Mouse (Mus musculus) liver, postnatal 0 days (tissue): Measurements from ENCODE around the gene Rhebl1. TPM values are rescaled to one million over a fixed set of nuclear protein-coding genes. Genes with fewer than 3 reads are reported as not detected.

ENCODE experiments used
- ATAC-seq: fragments of 200-750 bp; cut with Nextera tagmentation; 2 replicates; pipeline ENCODE4 v1.8.0; 2017; ENCODE audit warnings: mild to moderate bottlenecking, moderate library complexity
- DNase-seq: peaks from one replicate; pipeline ENCODE4 v3.0.0-alpha.2; 2016
- H3K27ac ChIP-seq: fragments of 300-500 bp; sonication (generic); 2 replicates; pipeline ENCODE4 v1.5.1; 2014; ENCODE audit warnings: antibody characterized with exemption, moderate library complexity, mild to moderate bottlenecking, low read depth
- H3K27me3 ChIP-seq: fragments of 300-500 bp; sonication (generic); 2 replicates; pipeline ENCODE4 v1.6.1; 2014; ENCODE audit warnings: low read length, control low read depth, mixed read lengths; ENCODE audit not compliant: insufficient read depth
- H3K36me3 ChIP-seq: fragments of 300-500 bp; sonication (generic); replicated peaks from 2 replicates; pipeline ENCODE4 v1.6.1; 2014; ENCODE audit warnings: mild to moderate bottlenecking, control low read depth, low read length, moderate library complexity, mixed read lengths; ENCODE audit not compliant: insufficient read depth
- H3K4me1 ChIP-seq: fragments of 300-500 bp; sonication (generic); 2 replicates; pipeline ENCODE4 v1.6.1; 2014; ENCODE audit warnings: antibody characterized with exemption, mild to moderate bottlenecking, control low read depth; ENCODE audit not compliant: insufficient read depth
- H3K4me2 ChIP-seq: fragments of 300-500 bp; sonication (generic); 2 replicates; pipeline ENCODE4 v1.6.1; 2014; ENCODE audit warnings: low read depth, mild to moderate bottlenecking, low read length, moderate library complexity, mixed read lengths
- H3K4me3 ChIP-seq: fragments of 300-500 bp; sonication (generic); 2 replicates; pipeline ENCODE4 v1.5.1; 2014; ENCODE audit warnings: low read depth, low read length
- H3K9ac ChIP-seq: fragments of 300-500 bp; sonication (generic); replicated peaks from 2 replicates; pipeline ENCODE4 v1.6.1; 2014; ENCODE audit warnings: mild to moderate bottlenecking, moderate library complexity
- H3K9me3 ChIP-seq: fragments of 300-500 bp; sonication (generic); 2 replicates; pipeline ENCODE4 v1.6.1; 2016; ENCODE audit warnings: mild to moderate bottlenecking, control low read depth, low read length, mixed read lengths
- CTCF ChIP-seq: sonication (generic); IDR thresholded peaks from 2 replicates; pipeline ENCODE4 v1.5.1; 2016; ENCODE audit warnings: antibody characterized with exemption, low read depth
- EP300 ChIP-seq: IDR thresholded peaks from 2 replicates; pipeline ENCODE4 v1.6.1; 2016; ENCODE audit warnings: antibody characterized with exemption, low read depth, mild to moderate bottlenecking
- WGBS: fragments of 180-500 bp; shearing (Covaris S2); extraction: QIAGEN DNeasy Blood & Tissue Kit; methylation state at CpG from one replicate; pipeline ENCODE4 v1.1.7; 2014; ENCODE audit not compliant: insufficient replicate concordance; 5-methylcytosine and 5-hydroxymethylcytosine counted together
- polyA plus RNA-seq: library from polyadenylated mRNA; unstranded; fragments of >200 nt; fragmentation: Nextera tagmentation; extraction: Ambion mirVana; gene quantifications from 2 replicates; pipeline ENCODE4 v1.2.1, GENCODE M21; 2015

Rhebl1 gene
- 1.4 and 1.8 TPM in 2 replicates for polyA plus RNA-seq

- WGBS = 1% methylated on average over 77 of the region's 77 CpGs
- Histone ChIP-seq H3K4me3 (peak within 1 kb of the TSS; percentile 59), H3K9ac (peak within 1 kb of the TSS; percentile 34), H3K9me3 (no peaks in the 10 kb centered on the region), H3K27ac (no peak within 1 kb of the TSS), H3K4me2 (peak within 1 kb of the TSS; percentile 93), H3K36me3 (no peaks in the 10 kb centered on the region), H3K4me1 (peaks cover 31% of the 10 kb centered on the region), H3K27me3 (peaks cover 65% of the 10 kb centered on the region)
- no peak for TF ChIP-seq EP300
- no peak for TF ChIP-seq CTCF
- no peak for DNase-seq
- 0 out of 2 replicates have a peak, but pooled peaks have one; percentile 9 for ATAC-seq
These were observed at the start of gene Rhebl1 for GRCm38 (mm10) chr15:98893940-98894745. Gene Rhebl1, minus strand, starts transcription at chr15:98894540.

GRCm38 (mm10) chr15:98943133-98943532 is 48.8 kb upstream of the Rhebl1 start:
- Histone ChIP-seq H3K36me3 (no peaks in the 10 kb centered on the region), H3K4me3 (no peak overlapping the region), H3K4me1 (no peaks in the 10 kb centered on the region), H3K9me3 (no peaks in the 10 kb centered on the region), H3K4me2 (no peak overlapping the region), H3K27ac (no peak overlapping the region), H3K9ac (no peak overlapping the region), H3K27me3 (no peaks in the 10 kb centered on the region)
- WGBS = 80% methylated on average over 4 of the region's 4 CpGs
- TF ChIP-seq EP300 = no peak
- no peak for TF ChIP-seq CTCF
- DNase-seq (no peak), ATAC-seq (no peak)

- Histone ChIP-seq H3K9me3 (no peaks in the 10 kb centered on the region), H3K27me3 (no peaks in the 10 kb centered on the region), H3K9ac (no peak overlapping the region), H3K27ac (no peak overlapping the region), H3K4me2 (no peak overlapping the region), H3K4me3 (no peak overlapping the region), H3K36me3 (no peaks in the 10 kb centered on the region), H3K4me1 (no peaks in the 10 kb centered on the region)
- TF ChIP-seq CTCF (no peak), EP300 (no peak)
- DNase-seq (no peak), ATAC-seq (no peak)
- 85% methylated on average over 4 of the region's 4 CpGs for WGBS
These were observed 47.7 kb upstream of the Rhebl1 start for GRCm38 (mm10) chr15:98942081-98942480.

- Histone ChIP-seq H3K27ac (no peak overlapping the region), H3K4me2 (no peak overlapping the region), H3K9ac (no peak overlapping the region), H3K36me3 (no peaks in the 10 kb centered on the region), H3K4me1 (no peaks in the 10 kb centered on the region), H3K27me3 (no peaks in the 10 kb centered on the region), H3K9me3 (no peaks in the 10 kb centered on the region), H3K4me3 (no peak overlapping the region)
- WGBS = 62% methylated on average over 2 of the region's 2 CpGs
- DNase-seq = no peak
- TF ChIP-seq CTCF = no peak
- TF ChIP-seq EP300 = no peak
- no peak for ATAC-seq
These were observed 47.2 kb upstream of the Rhebl1 start for GRCm38 (mm10) chr15:98941539-98941938.

- H3K4me1 ChIP-seq = no peaks in the 10 kb centered on the region
- 81% methylated on average over 10 of the region's 10 CpGs for WGBS
- H3K4me2 ChIP-seq = no peak overlapping the region
- no peak for ATAC-seq
- no peak overlapping the region for H3K27ac ChIP-seq
- H3K27me3 ChIP-seq = no peaks in the 10 kb centered on the region
- H3K9ac ChIP-seq = no peak overlapping the region
- no peak for DNase-seq
- H3K36me3 ChIP-seq = no peaks in the 10 kb centered on the region
- H3K9me3 ChIP-seq = no peaks in the 10 kb centered on the region
- H3K4me3 ChIP-seq = no peak overlapping the region
- no peak for TF ChIP-seq CTCF
- TF ChIP-seq EP300 = no peak
These were observed 46.5 kb upstream of the Rhebl1 start for GRCm38 (mm10) chr15:98940816-98941215.

- WGBS = under 1% methylated on average over 56 of the region's 58 CpGs
- Histone ChIP-seq H3K9ac (peak within 1 kb of the TSS; percentile 70), H3K27me3 (no peaks in the 10 kb centered on the region), H3K4me3 (peak within 1 kb of the TSS; percentile 63), H3K9me3 (no peaks in the 10 kb centered on the region), H3K36me3 (peaks cover 10% of the 10 kb centered on the region), H3K27ac (peak within 1 kb of the TSS; percentile 89), H3K4me1 (peaks cover 17% of the 10 kb centered on the region), H3K4me2 (peak within 1 kb of the TSS; percentile 84)
- DNase-seq = peak; percentile 94
- TF ChIP-seq EP300 (no peak), CTCF (0 out of 2 replicates have a peak, but pooled peaks have one; percentile 15)
- peak; percentile 95 for ATAC-seq
These were observed 40.0 kb upstream of the Rhebl1 start, which contains the start of gene Tuba1b for GRCm38 (mm10) chr15:98934217-98934839. Gene Tuba1b, minus strand, starts transcription at chr15:98934565.
